Comparison of ENCODE assay signal across 9 mouse cellular contexts in genomic region chr1:194443681-194444080, GRCm38 (mm10).
"Had no signal": no experiment of that assay in that cellular context is flagged by ENCODE, and none has a peak within 500 bp of the region (broad histone marks: within the 10 kb centered on the region; RNA-seq: fewer than 3 reads in every experiment).

No protein-coding gene starts in this region.

- DNase-seq: lung, adult 18-20 months; lung, embryonic 14.5 days; lung, postnatal 10 days; lung, postnatal 4 days; midbrain, embryonic 14.5 days; right cerebral cortex, postnatal 14 days; thymus, adult 2 months; thymus, postnatal 14 days; thymus, postnatal 36 days had no signal
